Mouse (Mus musculus) lung, postnatal 14 days (tissue): ENCODE measurements around the gene Cyp2a4.
"Not testable (repeated sequence)": the region's sequence is repeated elsewhere in the genome, so short reads cannot be mapped to it uniquely, and the experiment has no call there.

ENCODE experiments used
- DNase-seq: peaks from one replicate; pipeline ENCODE4 v3.0.0; 2021

The Cyp2a4 gene

GRCm38 (mm10) chr7:26306926-26307325 is at the start of gene Cyp2a4:
Gene Cyp2a4, plus strand, starts transcription at chr7:26307169.
- DNase-seq = not testable (repeated sequence)

GRCm38 (mm10) chr7:26260034-26260433 is 46.9 kb upstream of the Cyp2a4 start, which contains the start of gene Vmn1r184:
Gene Vmn1r184, plus strand, starts transcription at chr7:26260334.
- not testable (repeated sequence) for DNase-seq

GRCm38 (mm10) chr7:26303429-26304166 is 3.4 kb upstream of the Cyp2a4 start:
- not testable (repeated sequence) for DNase-seq

GRCm38 (mm10) chr7:26311786-26312185 is 4.8 kb downstream of the Cyp2a4 start:
- not testable (repeated sequence) for DNase-seq

GRCm38 (mm10) chr7:26315194-26315593 is 8.2 kb downstream of the Cyp2a4 start:
- not testable (repeated sequence) for DNase-seq

- DNase-seq = not testable (repeated sequence)
These were observed 8.8 kb downstream of the Cyp2a4 start for GRCm38 (mm10) chr7:26315809-26316208.

GRCm38 (mm10) chr7:26320361-26320760 is 13.4 kb downstream of the Cyp2a4 start:
- DNase-seq = not testable (repeated sequence)

- not testable (repeated sequence) for DNase-seq
These were observed 43.2 kb downstream of the Cyp2a4 start for GRCm38 (mm10) chr7:26350177-26350576.

GRCm38 (mm10) chr7:26352258-26352657 is 45.3 kb downstream of the Cyp2a4 start:
- DNase-seq = not testable (repeated sequence)

- DNase-seq = not testable (repeated sequence)
These were observed 49.8 kb downstream of the Cyp2a4 start for GRCm38 (mm10) chr7:26356719-26357118.
